Mouse (Mus musculus): ENCODE measurements around the gene Fndc1.

The Fndc1 gene

GRCm38 (mm10) chr17:7690271-7690670 lies 136.8 kb downstream of the Fndc1 start:
- no peak for DNase-seq (ENCODE audit: low spot score)

Measured in layer of hippocampus, adult 11-12 months (tissue).